ENCODE assay signal across 13 mouse cellular contexts in genomic region chr12:98050057-98050456, GRCm38 (mm10).
DNase-seq lines count a peak whose midpoint lies in the region; ATAC-seq and TF ChIP-seq lines count a peak whose summit lies in the region.
"Had no signal": no experiment of that assay in that cellular context is flagged by ENCODE, and none has a peak within 500 bp of the region (broad histone marks: within the 10 kb centered on the region; RNA-seq: fewer than 3 reads in every experiment).

No protein-coding gene starts in this region.

- WGBS in heart, embryonic 13.5 days: 28% methylated on average over 5 of the region's 5 CpGs
- 32% methylated on average over 5 of the region's 5 CpGs for WGBS in heart, embryonic 12.5 days
- 11% methylated on average over 5 of the region's 5 CpGs for WGBS in lung, embryonic 14.5 days
- 34% methylated on average over 5 of the region's 5 CpGs for WGBS in lung, adult 2 months
- 14% methylated on average over 5 of the region's 5 CpGs for WGBS in neural tube, embryonic 13.5 days

- no peak overlapping the region for H3K4me2 ChIP-seq in heart, embryonic 13.5 days
- H3K4me2 ChIP-seq in heart, embryonic 12.5 days: no peak overlapping the region
- H3K4me2 ChIP-seq in lung, embryonic 14.5 days: no peak overlapping the region
- H3K4me2 ChIP-seq in neural tube, embryonic 13.5 days: no peak overlapping the region

- H3K36me3 ChIP-seq in heart, embryonic 13.5 days: no peaks in the 10 kb centered on the region
- no peaks in the 10 kb centered on the region for H3K36me3 ChIP-seq in heart, embryonic 12.5 days
- no peaks in the 10 kb centered on the region for H3K36me3 ChIP-seq in lung, embryonic 14.5 days (ENCODE audit: insufficient read depth)
- H3K36me3 ChIP-seq in neural tube, embryonic 13.5 days: no peaks in the 10 kb centered on the region
- H3K36me3 ChIP-seq: G1E had no signal

- intact Hi-C loops in gastrocnemius, postnatal 36 days (cut with DNase I): no loop called here

- DNase-seq in lung, embryonic 14.5 days: no peak
- no peak for DNase-seq in lung, adult 2 months
- DNase-seq in embryo, embryonic 9.5 days (ENCODE audit: extremely low spot score): peak; percentile 20
- DNase-seq in thymus, postnatal 25 days: no peak
- DNase-seq in gastrocnemius, postnatal 36 days: no peak
- DNase-seq: cerebellum, adult 9-10 months; layer of hippocampus, postnatal 36 days; lung, postnatal 4 days; right cerebral cortex, postnatal 4 days had no signal

- no peaks in the 10 kb centered on the region for H3K27me3 ChIP-seq in heart, embryonic 13.5 days (replicated peaks)
- H3K27me3 ChIP-seq in heart, embryonic 12.5 days (replicated peaks): no peaks in the 10 kb centered on the region
- H3K27me3 ChIP-seq in lung, embryonic 14.5 days (ENCODE audit: insufficient read depth, low read length): no peaks in the 10 kb centered on the region
- no peaks in the 10 kb centered on the region for H3K27me3 ChIP-seq in neural tube, embryonic 13.5 days

- peaks cover 23% of the 10 kb centered on the region for H3K4me1 ChIP-seq in heart, embryonic 13.5 days
- peaks cover 18% of the 10 kb centered on the region for H3K4me1 ChIP-seq in heart, embryonic 12.5 days (replicated peaks)
- H3K4me1 ChIP-seq in lung, embryonic 14.5 days (ENCODE audit: insufficient read depth): no peaks in the 10 kb centered on the region; the same call in 1 of the 2 replicates
- no peaks in the 10 kb centered on the region for H3K4me1 ChIP-seq in lung, adult 2 months (ENCODE audit: control insufficient read depth, insufficient read depth, low read length)
- peaks cover 18% of the 10 kb centered on the region for H3K4me1 ChIP-seq in neural tube, embryonic 13.5 days (replicated peaks)

- ATAC-seq in heart, embryonic 13.5 days (ENCODE audit: extremely low read depth, insufficient number of reproducible peaks, low FRiP score, low TSS enrichment): no peak
- ATAC-seq in heart, embryonic 12.5 days (ENCODE audit: insufficient number of reproducible peaks, low FRiP score): no peak
- peak; percentile 61; the same call in 1 of the 2 replicates for ATAC-seq in lung, embryonic 14.5 days (ENCODE audit: insufficient read depth)
- ATAC-seq in neural tube, embryonic 13.5 days (ENCODE audit: low read depth): peak; percentile 72; the same call in 1 of the 2 replicates

- no peak overlapping the region for H3K4me3 ChIP-seq in heart, embryonic 13.5 days
- no peak overlapping the region for H3K4me3 ChIP-seq in heart, embryonic 12.5 days
- H3K4me3 ChIP-seq in lung, embryonic 14.5 days (ENCODE audit: low read depth, low read length): no peak overlapping the region
- no peak overlapping the region for H3K4me3 ChIP-seq in lung, adult 2 months (replicated peaks; ENCODE audit: extremely low read depth, low read depth, low read length)
- no peak overlapping the region for H3K4me3 ChIP-seq in neural tube, embryonic 13.5 days

- no peak for TF ChIP-seq CTCF in lung, embryonic 14.5 days (IDR thresholded peaks at IDR 0.05; ENCODE audit: low read depth)
- no peak for TF ChIP-seq CTCF in lung, adult 2 months (IDR thresholded peaks at IDR 0.05; ENCODE audit: insufficient read depth, low read length)

- H3K9me3 ChIP-seq in heart, embryonic 13.5 days: no peaks in the 10 kb centered on the region
- H3K9me3 ChIP-seq in heart, embryonic 12.5 days (replicated peaks): no peaks in the 10 kb centered on the region
- H3K9me3 ChIP-seq in lung, embryonic 14.5 days (ENCODE audit: low read depth, low read length): no peaks in the 10 kb centered on the region
- no peaks in the 10 kb centered on the region for H3K9me3 ChIP-seq in neural tube, embryonic 13.5 days

- TF ChIP-seq POLR2A in lung, adult 2 months (IDR thresholded peaks at IDR 0.05; ENCODE audit: borderline replicate concordance, extremely low read depth, low read depth, low read length): no peak

- no peak overlapping the region for H3K9ac ChIP-seq in heart, embryonic 13.5 days
- no peak overlapping the region for H3K9ac ChIP-seq in heart, embryonic 12.5 days
- no peak overlapping the region for H3K9ac ChIP-seq in lung, embryonic 14.5 days
- H3K9ac ChIP-seq in neural tube, embryonic 13.5 days: no peak overlapping the region

- peak overlapping the region; percentile 24; the same call in 1 of the 2 replicates for H3K27ac ChIP-seq in heart, embryonic 13.5 days (replicated peaks)
- no peak overlapping the region for H3K27ac ChIP-seq in heart, embryonic 12.5 days (ENCODE audit: poor library complexity, severe bottlenecking)
- no peak overlapping the region for H3K27ac ChIP-seq in lung, embryonic 14.5 days (ENCODE audit: low read depth)
- no peak overlapping the region for H3K27ac ChIP-seq in neural tube, embryonic 13.5 days (replicated peaks)

Comparison
In these comparisons a context has a peak if more than half of its experiments do, and no peak if none do; other contexts are left out.
1. ATAC-seq: peak in lung, embryonic 14.5 days (single experiment) and neural tube, embryonic 13.5 days (single experiment); none in heart, embryonic 13.5 days (single experiment) and heart, embryonic 12.5 days (single experiment).